In the genomic region with DNA sequence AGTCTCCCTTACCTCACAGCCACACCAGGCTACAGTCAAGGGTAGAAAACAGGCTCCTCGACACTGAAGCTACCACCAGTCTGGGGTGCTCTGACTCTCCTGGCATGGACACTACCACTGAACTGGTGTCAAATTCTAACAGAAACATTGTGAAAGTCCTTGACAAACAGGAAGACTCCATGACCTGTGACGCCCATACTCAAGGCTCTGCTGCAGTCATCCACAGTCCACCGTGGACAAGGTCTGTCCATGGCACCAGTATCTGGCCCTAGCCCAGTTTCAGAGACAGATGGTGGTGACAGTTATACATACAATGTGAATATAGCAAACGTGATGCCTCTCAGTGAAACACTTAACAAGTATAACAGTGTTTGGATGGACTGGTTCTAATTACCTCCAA, we compare ENCODE assay signal across 24 mouse cellular contexts. TPM values are rescaled to one million over a fixed set of nuclear protein-coding genes. Genes with fewer than 3 reads are reported as not detected.
DNase-seq lines count a peak whose midpoint lies in the region; ATAC-seq and TF ChIP-seq lines count a peak whose summit lies in the region.
"Had no signal": no experiment of that assay in that cellular context is flagged by ENCODE, and none has a peak within 500 bp of the region (broad histone marks: within the 10 kb centered on the region; RNA-seq: fewer than 3 reads in every experiment).

No protein-coding gene starts in this region.

- WGBS in heart, embryonic 10.5 days = 71% methylated on average over 4 of the region's 4 CpGs

- peak; percentile 82 for DNase-seq in heart, adult 11 months
- DNase-seq in heart, embryonic 10.5 days (ENCODE audit: low spot score) = no peak
- DNase-seq in left cerebral cortex, adult 2 months (ENCODE audit: extremely low spot score in 1 of 2, low spot score in 2 of 2) = no peak
- DNase-seq in left cerebral cortex, adult 11 months (ENCODE audit: low spot score) = no peak
- DNase-seq in ovary, postnatal 36 days (ENCODE audit: low spot score) = no peak
- DNase-seq: adrenal gland, adult 8-10 months; adrenal gland, postnatal 36 days; B cell, adult 2 months; cerebellum, adult 11-12 months; cerebellum, adult 2 months; cerebellum, adult 9-10 months; cerebellum, postnatal 10 days; cerebellum, postnatal 25 days; forebrain, postnatal 0 days had no signal

- ATAC-seq in granulocyte monocyte progenitor cell, adult 5-6 weeks (replicated peaks; ENCODE audit: poor library complexity, severe bottlenecking) = peak; percentile 23; the same call in 1 of the 2 replicates
- ATAC-seq: activated CD4-positive, CD25-positive, alpha-beta regulatory T cell, adult 4 months; CD4-positive, CD25-positive, alpha-beta regulatory T cell, adult 4 months; forebrain, embryonic 13.5 days; forebrain, embryonic 15.5 days; forebrain, postnatal 0 days; Patski had no signal

- H3K4me1 ChIP-seq in heart, embryonic 10.5 days = no peaks in the 10 kb centered on the region
- H3K4me1 ChIP-seq: embryonic facial prominence, embryonic 10.5 days; embryonic facial prominence, embryonic 12.5 days; forebrain, embryonic 13.5 days; forebrain, embryonic 15.5 days had no signal

- no peak overlapping the region for H3K27ac ChIP-seq in heart, embryonic 10.5 days
- peak overlapping the region; percentile 67 for H3K27ac ChIP-seq in left cerebral cortex, adult 2 months
- H3K27ac ChIP-seq: embryonic facial prominence, embryonic 10.5 days; embryonic facial prominence, embryonic 12.5 days; forebrain, embryonic 13.5 days; forebrain, embryonic 15.5 days had no signal

- H3K36me3 ChIP-seq in heart, embryonic 10.5 days = no peaks in the 10 kb centered on the region
- H3K36me3 ChIP-seq: embryonic facial prominence, embryonic 10.5 days; embryonic facial prominence, embryonic 12.5 days; forebrain, embryonic 15.5 days; G1E had no signal

- H3K27me3 ChIP-seq in heart, embryonic 10.5 days (ENCODE audit: insufficient read depth, poor library complexity, severe bottlenecking) = 0 out of 2 replicates have a peak, but pooled peaks cover 4% of the 10 kb centered on the region
- H3K27me3 ChIP-seq: CH12.LX; embryonic facial prominence, embryonic 12.5 days; forebrain, embryonic 13.5 days; forebrain, embryonic 15.5 days had no signal

- no peak for TF ChIP-seq CTCF in left cerebral cortex, adult 2 months (IDR thresholded peaks at IDR 0.05)

- H3K4me3 ChIP-seq in heart, embryonic 10.5 days = no peak overlapping the region
- H3K4me3 ChIP-seq in left cerebral cortex, adult 2 months = no peak overlapping the region
- H3K4me3 ChIP-seq: embryonic facial prominence, embryonic 10.5 days; embryonic facial prominence, embryonic 12.5 days; forebrain, embryonic 13.5 days; forebrain, embryonic 15.5 days had no signal

- H3K9me3 ChIP-seq in heart, embryonic 10.5 days = no peaks in the 10 kb centered on the region
- H3K9me3 ChIP-seq: embryonic facial prominence, embryonic 10.5 days; embryonic facial prominence, embryonic 12.5 days; forebrain, embryonic 13.5 days; forebrain, embryonic 15.5 days; G1E had no signal

- intact Hi-C loops in left cerebral cortex, adult 2 months (cut with DNase I) = no loop called here

RNA-seq across cellular contexts. Expression of gene Adcy9, which starts 11.5 kb away (rescaled TPM):
- 0.30 and 0.55 TPM in 2 replicates for polyA plus RNA-seq in heart, embryonic 10.5 days (2016; fragmentation: Nextera tagmentation; extraction: Ambion mirVana)
- total RNA-seq in left cerebral cortex, adult 2 months (2021) = 10 to 100 TPM; 73.3 to 80.4 TPM
- 1.5 and 2.9 TPM in 2 replicates for total RNA-seq in granulocyte monocyte progenitor cell, adult 5-6 weeks (2014; fragmentation: Nextera tagmentation)
- 2.5 and 4.7 TPM in 2 replicates for total RNA-seq in granulocyte monocyte progenitor cell, adult 5-6 weeks (2017)

Comparison
In these comparisons a context has a peak if more than half of its experiments do, and no peak if none do; other contexts are left out.
1. RNA of gene Adcy9, which starts 11.5 kb away (total RNA-seq): 73.3 to 80.4 TPM in left cerebral cortex, adult 2 months; 1.5 to 4.7 TPM in granulocyte monocyte progenitor cell, adult 5-6 weeks; every median in the first group is over 10 times any median in the second.